Mouse (Mus musculus): ENCODE results near the gene H2afz. TPM values are rescaled to one million over a fixed set of nuclear protein-coding genes. Genes with fewer than 3 reads are reported as not detected.
A peak's percentile ranks its signal among the peaks of the same experiment; 100 is the strongest.
"Not testable (repeated sequence)": the region's sequence is repeated elsewhere in the genome, so short reads cannot be mapped to it uniquely, and the experiment has no call there.

The H2afz gene
- polyA plus RNA-seq, 1 experiment from 2014 or later, result 3,095 TPM

- WGBS, result 93% methylated on average over 9 of the region's 9 CpGs
- Histone ChIP-seq H3K4me1 (replicated peaks) (no peaks in the 10 kb centered on the region), H3K9me3 (no peaks in the 10 kb centered on the region), H3K36me3 (no peaks in the 10 kb centered on the region), H3K4me3 (no peak overlapping the region), H3K27ac (no peak overlapping the region), H3K27me3 (ENCODE audit: insufficient read depth, poor library complexity, severe bottlenecking) (no peaks in the 10 kb centered on the region)
- no peak for DNase-seq (ENCODE audit: low spot score)
These were observed 15.9 kb upstream of the H2afz start for GRCm38 (mm10) chr3:137848354-137848753.

GRCm38 (mm10) chr3:137849697-137850096 is 14.6 kb upstream of the H2afz start:
- H3K27ac ChIP-seq, result no peak overlapping the region
- no peaks in the 10 kb centered on the region for H3K27me3 ChIP-seq (ENCODE audit: insufficient read depth, poor library complexity, severe bottlenecking)
- no peaks in the 10 kb centered on the region for H3K36me3 ChIP-seq
- no peaks in the 10 kb centered on the region for H3K4me1 ChIP-seq (replicated peaks)
- WGBS, result 89% methylated on average over 5 of the region's 5 CpGs
- no peak for DNase-seq (ENCODE audit: low spot score)
- no peaks in the 10 kb centered on the region for H3K9me3 ChIP-seq
- H3K4me3 ChIP-seq, result no peak overlapping the region

- 82% methylated on average over 2 of the region's 2 CpGs for WGBS
- Histone ChIP-seq H3K4me3 (no peak overlapping the region), H3K9me3 (no peaks in the 10 kb centered on the region), H3K4me1 (replicated peaks) (no peaks in the 10 kb centered on the region), H3K36me3 (no peaks in the 10 kb centered on the region), H3K27me3 (ENCODE audit: insufficient read depth, poor library complexity, severe bottlenecking) (no peaks in the 10 kb centered on the region), H3K27ac (no peak overlapping the region)
- no peak for DNase-seq (ENCODE audit: low spot score)
These were observed 13.1 kb upstream of the H2afz start for GRCm38 (mm10) chr3:137851196-137851595.

GRCm38 (mm10) chr3:137853011-137853410 is 11.3 kb upstream of the H2afz start:
- H3K4me1 ChIP-seq (replicated peaks); H3K27ac ChIP-seq; H3K9me3 ChIP-seq; H3K4me3 ChIP-seq; H3K27me3 ChIP-seq (ENCODE audit: insufficient read depth, poor library complexity, severe bottlenecking); DNase-seq (ENCODE audit: low spot score); H3K36me3 ChIP-seq: not testable (repeated sequence)
- 92% methylated on average over 1 of the region's 1 CpGs for WGBS

GRCm38 (mm10) chr3:137855328-137855727 is 9.0 kb upstream of the H2afz start:
- no peak for DNase-seq (ENCODE audit: low spot score)
- H3K27me3 ChIP-seq (ENCODE audit: insufficient read depth, poor library complexity, severe bottlenecking), result no peaks in the 10 kb centered on the region
- no peak overlapping the region for H3K27ac ChIP-seq
- no peak overlapping the region for H3K4me3 ChIP-seq
- WGBS, result 80% methylated on average over 3 of the region's 3 CpGs
- H3K4me1 ChIP-seq (replicated peaks), result no peaks in the 10 kb centered on the region
- H3K36me3 ChIP-seq, result no peaks in the 10 kb centered on the region
- no peaks in the 10 kb centered on the region for H3K9me3 ChIP-seq

- H3K27me3 ChIP-seq (ENCODE audit: insufficient read depth, poor library complexity, severe bottlenecking), result no peaks in the 10 kb centered on the region
- no peaks in the 10 kb centered on the region for H3K4me1 ChIP-seq (replicated peaks)
- no peak overlapping the region for H3K27ac ChIP-seq
- no peak for DNase-seq (ENCODE audit: low spot score)
- H3K4me3 ChIP-seq, result no peak overlapping the region
- WGBS, result 86% methylated on average over 7 of the region's 7 CpGs
- H3K9me3 ChIP-seq, result no peaks in the 10 kb centered on the region
- no peaks in the 10 kb centered on the region for H3K36me3 ChIP-seq
These were observed 8.2 kb upstream of the H2afz start for GRCm38 (mm10) chr3:137856061-137856460.

GRCm38 (mm10) chr3:137860394-137861170 is 3.7 kb upstream of the H2afz start:
- no peaks in the 10 kb centered on the region for H3K27me3 ChIP-seq (ENCODE audit: insufficient read depth, poor library complexity, severe bottlenecking)
- no peak for DNase-seq (ENCODE audit: low spot score)
- no peaks in the 10 kb centered on the region for H3K9me3 ChIP-seq
- 84% methylated on average over 8 of the region's 8 CpGs for WGBS
- H3K4me1 ChIP-seq (replicated peaks), result peaks cover 7% of the 10 kb centered on the region; the same call in 1 of the 2 replicates
- H3K4me3 ChIP-seq, result no peak overlapping the region
- H3K36me3 ChIP-seq, result no peaks in the 10 kb centered on the region
- H3K27ac ChIP-seq, result no peak overlapping the region

GRCm38 (mm10) chr3:137861436-137861835 is 2.9 kb upstream of the H2afz start:
- DNase-seq (ENCODE audit: low spot score), result no peak
- no peaks in the 10 kb centered on the region for H3K9me3 ChIP-seq
- H3K27me3 ChIP-seq (ENCODE audit: insufficient read depth, poor library complexity, severe bottlenecking), result no peaks in the 10 kb centered on the region
- 89% methylated on average over 4 of the region's 4 CpGs for WGBS
- no peak overlapping the region for H3K27ac ChIP-seq
- peaks cover 11% of the 10 kb centered on the region; the same call in 1 of the 2 replicates for H3K4me1 ChIP-seq (replicated peaks)
- H3K36me3 ChIP-seq, result peaks cover 4% of the 10 kb centered on the region
- H3K4me3 ChIP-seq, result no peak overlapping the region

GRCm38 (mm10) chr3:137862600-137862999 is 1.7 kb upstream of the H2afz start:
- Histone ChIP-seq H3K27me3 (ENCODE audit: insufficient read depth, poor library complexity, severe bottlenecking) (no peaks in the 10 kb centered on the region), H3K9me3 (no peaks in the 10 kb centered on the region), H3K4me3 (no peak overlapping the region), H3K36me3 (peaks cover 11% of the 10 kb centered on the region), H3K27ac (no peak overlapping the region), H3K4me1 (replicated peaks) (peaks cover 20% of the 10 kb centered on the region)
- DNase-seq (ENCODE audit: low spot score), result no peak
- WGBS, result 91% methylated on average over 3 of the region's 3 CpGs

- H3K27ac ChIP-seq, result peak overlapping the region; percentile 99
- H3K9me3 ChIP-seq, result no peaks in the 10 kb centered on the region
- WGBS, result 41% methylated on average over 22 of the region's 22 CpGs
- H3K36me3 ChIP-seq, result peaks cover 11% of the 10 kb centered on the region
- H3K4me1 ChIP-seq (replicated peaks), result peaks cover 26% of the 10 kb centered on the region
- peak overlapping the region; percentile 89 for H3K4me3 ChIP-seq
- no peaks in the 10 kb centered on the region for H3K27me3 ChIP-seq (ENCODE audit: insufficient read depth, poor library complexity, severe bottlenecking)
- no peak for DNase-seq (ENCODE audit: low spot score)
These were observed 760 bp upstream of the H2afz start for GRCm38 (mm10) chr3:137863330-137864123.

GRCm38 (mm10) chr3:137864988-137865982 is 998 bp downstream of the H2afz start:
- Histone ChIP-seq H3K4me1 (replicated peaks) (peaks cover 33% of the 10 kb centered on the region), H3K4me3 (peak overlapping the region; percentile 89), H3K27me3 (ENCODE audit: insufficient read depth, poor library complexity, severe bottlenecking) (no peaks in the 10 kb centered on the region), H3K36me3 (peaks cover 11% of the 10 kb centered on the region), H3K9me3 (no peaks in the 10 kb centered on the region), H3K27ac (peak overlapping the region; percentile 99)
- under 1% methylated on average over 74 of the region's 74 CpGs for WGBS
- DNase-seq (ENCODE audit: low spot score), result peak; percentile 88

- no peak for DNase-seq (ENCODE audit: low spot score)
- H3K27ac ChIP-seq, result peak overlapping the region; percentile 97
- H3K27me3 ChIP-seq (ENCODE audit: insufficient read depth, poor library complexity, severe bottlenecking), result no peaks in the 10 kb centered on the region
- peaks cover 11% of the 10 kb centered on the region for H3K36me3 ChIP-seq
- 0% methylated on average over 2 of the region's 2 CpGs for WGBS
- H3K4me1 ChIP-seq (replicated peaks), result peaks cover 33% of the 10 kb centered on the region
- H3K9me3 ChIP-seq, result no peaks in the 10 kb centered on the region
- H3K4me3 ChIP-seq, result peak overlapping the region; percentile 80
These were observed 2.8 kb downstream of the H2afz start for GRCm38 (mm10) chr3:137867133-137867436.

Measured in hindbrain, embryonic 10.5 days (tissue).